Mouse (Mus musculus): ENCODE results near the gene Kifc3.

GRCm38 (mm10) chr8:95058661-95059060 lies 144.0 kb downstream of the Kifc3 start:
- TF ChIP-seq POLR2A (IDR thresholded peaks at IDR 0.05; ENCODE audit: borderline replicate concordance, extremely low read depth, insufficient read depth, insufficient read length, poor library complexity, severe bottlenecking): no peak
- TF ChIP-seq CTCF (IDR thresholded peaks at IDR 0.05; ENCODE audit: borderline replicate concordance, extremely low read depth, insufficient read depth, insufficient read length): no peak
